Mouse (Mus musculus): ENCODE data around the gene Slc22a15. TPM values are rescaled to one million over a fixed set of nuclear protein-coding genes. Genes with fewer than 3 reads are reported as not detected.
"Not testable (repeated sequence)": the region's sequence is repeated elsewhere in the genome, so short reads cannot be mapped to it uniquely, and the experiment has no call there.

Gene Slc22a15
- total RNA-seq, 1 experiment: 0.76 TPM

DNA sequence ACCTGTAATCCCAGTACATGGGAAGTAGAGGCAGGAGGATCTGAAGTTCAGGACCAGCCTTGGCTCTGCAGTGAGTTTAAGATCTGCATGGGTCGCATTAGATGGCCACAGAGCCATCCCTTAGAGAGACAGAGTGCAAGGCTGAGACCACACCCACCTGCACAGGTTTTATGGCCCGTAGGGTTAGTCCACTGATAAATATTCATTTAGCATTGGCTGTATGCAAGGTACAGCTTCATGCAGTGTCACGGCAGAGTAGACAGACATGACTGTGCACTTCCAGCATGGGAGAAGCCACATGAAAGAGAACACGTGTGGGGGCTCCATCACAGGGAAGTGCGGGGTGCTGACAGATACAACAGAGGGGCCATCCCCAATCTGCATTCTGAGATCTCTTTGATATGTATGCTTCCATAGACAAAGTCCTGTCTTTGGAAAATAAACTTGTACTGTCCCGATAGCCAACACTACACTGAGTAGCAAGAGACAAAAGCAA, 97.0 kb downstream of the Slc22a15 start:
- in situ Hi-C loops (cut with MboI; ENCODE audit: low sequenced_read_pairs in 2 of 2, unreplicated experiment in 2 of 2): no loop called here
- DNase-seq (ENCODE audit: low read depth, low spot score): no peak
- H3K36me3 ChIP-seq (ENCODE audit: control insufficient read depth, insufficient read depth, low read length, poor library complexity, severe bottlenecking): no peaks in the 10 kb centered on the region
- no peak for TF ChIP-seq CHD2 (IDR thresholded peaks at IDR 0.05; ENCODE audit: low read depth, low read length)
- no peak for TF ChIP-seq MAFK (IDR thresholded peaks at IDR 0.05; ENCODE audit: insufficient read depth, low read depth, low read length)
- no peak for TF ChIP-seq ZNF384 (IDR thresholded peaks at IDR 0.05; ENCODE audit: low read depth, low read length)
- TF ChIP-seq HCFC1 (IDR thresholded peaks at IDR 0.05; ENCODE audit: borderline replicate concordance, insufficient read depth, low read length): no peak
- no peak for TF ChIP-seq ZC3H11A (IDR thresholded peaks at IDR 0.05; ENCODE audit: borderline replicate concordance, low read depth, low read length)
- H3K9ac ChIP-seq (ENCODE audit: insufficient read depth, low read depth, low read length, poor library complexity, severe bottlenecking): no peak overlapping the region
- H3K4me3 ChIP-seq (ENCODE audit: insufficient read depth in 1 of 2, low read depth in 1 of 2, low read length in 2 of 2, poor library complexity in 1 of 2, severe bottlenecking in 1 of 2): no peak overlapping the region
- peaks cover 4 to 11% of the 10 kb centered on the region in 2 experiments; a peak in 3 of 4 replicates for H3K4me1 ChIP-seq (ENCODE audit: control insufficient read depth in 2 of 2, insufficient read depth in 2 of 2, low read length in 2 of 2, poor library complexity in 1 of 2)
- no peaks in the 10 kb centered on the region for H3K9me3 ChIP-seq (ENCODE audit: control insufficient read depth, insufficient read depth, low read depth, low read length)
- no peak overlapping the region for H3K27ac ChIP-seq (ENCODE audit: insufficient read depth, low read depth, low read length, poor library complexity, severe bottlenecking)

DNA sequence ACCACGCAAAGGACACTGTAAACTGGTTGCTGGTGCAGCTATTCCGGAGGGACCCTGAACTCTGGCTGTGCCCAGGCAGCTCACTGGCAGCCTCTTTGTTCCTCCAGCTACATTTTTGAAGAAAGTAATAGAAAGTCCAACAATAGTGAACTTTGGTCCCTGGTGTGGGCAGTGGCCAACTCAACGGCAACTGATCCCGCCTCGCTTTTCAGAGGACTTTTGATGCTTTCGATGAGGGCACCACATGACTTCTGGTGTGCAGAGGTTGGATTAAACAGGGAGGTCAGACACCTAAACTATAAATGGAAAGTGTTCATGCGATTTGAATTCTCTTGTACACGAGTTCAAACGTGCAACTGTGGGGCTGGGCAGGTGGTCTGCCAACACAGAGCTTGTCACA, 99.9 kb downstream of the Slc22a15 start:
- H3K9ac ChIP-seq (ENCODE audit: insufficient read depth, low read depth, low read length, poor library complexity, severe bottlenecking): no peak overlapping the region
- H3K4me3 ChIP-seq (ENCODE audit: insufficient read depth in 1 of 2, low read depth in 1 of 2, low read length in 2 of 2, poor library complexity in 1 of 2, severe bottlenecking in 1 of 2): no peak overlapping the region
- in situ Hi-C loops (cut with MboI; ENCODE audit: low sequenced_read_pairs in 2 of 2, unreplicated experiment in 2 of 2): loop anchor here in 1 of 2 experiments (25.0 kb wide), 2 partner anchors 512 to 862 kb away; partner anchors contain the start of gene Ttf2
- H3K4me1 ChIP-seq (ENCODE audit: control insufficient read depth in 2 of 2, insufficient read depth in 2 of 2, low read length in 2 of 2, poor library complexity in 1 of 2): 0 out of 4 replicates have a peak, but pooled peaks cover 0 to 2% of the 10 kb centered on the region in 2 experiments
- no peak overlapping the region for H3K27ac ChIP-seq (ENCODE audit: insufficient read depth, low read depth, low read length, poor library complexity, severe bottlenecking)
- no peak for TF ChIP-seq HCFC1 (IDR thresholded peaks at IDR 0.05; ENCODE audit: borderline replicate concordance, insufficient read depth, low read length)
- TF ChIP-seq CHD2 (IDR thresholded peaks at IDR 0.05; ENCODE audit: low read depth, low read length): no peak
- no peak for TF ChIP-seq MAFK (IDR thresholded peaks at IDR 0.05; ENCODE audit: insufficient read depth, low read depth, low read length)
- TF ChIP-seq ZC3H11A (IDR thresholded peaks at IDR 0.05; ENCODE audit: borderline replicate concordance, low read depth, low read length): no peak
- TF ChIP-seq ZNF384 (IDR thresholded peaks at IDR 0.05; ENCODE audit: low read depth, low read length): no peak
- DNase-seq (ENCODE audit: low read depth, low spot score): no peak
- H3K9me3 ChIP-seq (ENCODE audit: control insufficient read depth, insufficient read depth, low read depth, low read length): no peaks in the 10 kb centered on the region
- no peaks in the 10 kb centered on the region for H3K36me3 ChIP-seq (ENCODE audit: control insufficient read depth, insufficient read depth, low read length, poor library complexity, severe bottlenecking)

DNA sequence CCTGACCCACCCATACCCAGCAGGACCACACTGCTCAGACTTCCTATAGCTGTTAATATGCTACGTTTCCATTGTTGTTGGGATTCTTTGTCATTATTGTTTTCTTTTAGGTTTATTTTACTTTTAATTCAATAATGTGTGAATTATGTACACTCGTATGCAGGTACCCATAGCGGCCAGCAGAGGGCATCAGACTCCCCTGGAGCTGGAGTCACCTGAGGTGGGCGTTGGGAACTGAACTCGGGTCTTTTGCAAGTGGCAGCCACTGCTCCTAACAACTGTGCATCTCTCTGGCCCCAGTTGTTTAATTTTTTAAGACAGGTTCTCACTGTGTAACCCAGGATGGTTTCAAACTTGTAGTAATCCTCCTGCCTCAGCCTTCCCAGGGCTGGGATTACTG, 102.2 kb downstream of the Slc22a15 start:
- Histone ChIP-seq H3K9ac (ENCODE audit: insufficient read depth, low read depth, low read length, poor library complexity, severe bottlenecking) (no peak overlapping the region), H3K9me3 (ENCODE audit: control insufficient read depth, insufficient read depth, low read depth, low read length) (no peaks in the 10 kb centered on the region), H3K27ac (ENCODE audit: insufficient read depth, low read depth, low read length, poor library complexity, severe bottlenecking) (no peak overlapping the region), H3K4me3 (ENCODE audit: insufficient read depth in 1 of 2, low read depth in 1 of 2, low read length in 2 of 2, poor library complexity in 1 of 2, severe bottlenecking in 1 of 2) (no peak overlapping the region), H3K4me1 (ENCODE audit: control insufficient read depth in 2 of 2, insufficient read depth in 2 of 2, low read length in 2 of 2, poor library complexity in 1 of 2) (no peaks in the 10 kb centered on the region), H3K36me3 (ENCODE audit: control insufficient read depth, insufficient read depth, low read length, poor library complexity, severe bottlenecking) (no peaks in the 10 kb centered on the region)
- DNase-seq (ENCODE audit: low read depth, low spot score): no peak
- in situ Hi-C loops (cut with MboI; ENCODE audit: low sequenced_read_pairs in 2 of 2, unreplicated experiment in 2 of 2): loop anchor here in 1 of 2 experiments (25.0 kb wide), 2 partner anchors 510 to 860 kb away; partner anchors contain the start of gene Ttf2
- no peak for TF ChIP-seq ZNF384 (IDR thresholded peaks at IDR 0.05; ENCODE audit: low read depth, low read length)
- TF ChIP-seq CHD2 (IDR thresholded peaks at IDR 0.05; ENCODE audit: low read depth, low read length): no peak
- TF ChIP-seq HCFC1 (IDR thresholded peaks at IDR 0.05; ENCODE audit: borderline replicate concordance, insufficient read depth, low read length): no peak
- no peak for TF ChIP-seq ZC3H11A (IDR thresholded peaks at IDR 0.05; ENCODE audit: borderline replicate concordance, low read depth, low read length)
- TF ChIP-seq MAFK (IDR thresholded peaks at IDR 0.05; ENCODE audit: insufficient read depth, low read depth, low read length): no peak

DNA sequence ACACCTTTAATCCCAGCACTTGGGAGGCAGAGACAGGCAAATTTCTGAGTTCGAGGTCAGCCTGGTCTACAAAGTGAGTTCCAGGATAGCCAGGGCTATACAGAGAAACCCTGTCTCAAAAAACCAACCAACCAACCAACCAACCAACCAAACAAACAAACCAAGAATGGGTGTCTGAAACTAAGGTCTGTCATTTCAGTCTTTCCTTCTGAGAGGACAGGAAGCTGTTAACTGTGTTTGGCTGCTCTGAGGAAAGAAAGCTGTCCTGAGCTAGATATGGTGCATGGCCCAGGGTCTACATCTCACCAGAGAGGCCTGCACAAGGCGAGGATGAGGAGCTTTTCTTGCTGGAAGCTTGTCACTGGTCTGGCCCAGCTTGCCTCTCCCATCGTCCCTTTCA, 103.5 kb downstream of the Slc22a15 start:
- not testable (repeated sequence) for H3K4me3 ChIP-seq (ENCODE audit: insufficient read depth in 1 of 2, low read depth in 1 of 2, low read length in 2 of 2, poor library complexity in 1 of 2, severe bottlenecking in 1 of 2)

DNA sequence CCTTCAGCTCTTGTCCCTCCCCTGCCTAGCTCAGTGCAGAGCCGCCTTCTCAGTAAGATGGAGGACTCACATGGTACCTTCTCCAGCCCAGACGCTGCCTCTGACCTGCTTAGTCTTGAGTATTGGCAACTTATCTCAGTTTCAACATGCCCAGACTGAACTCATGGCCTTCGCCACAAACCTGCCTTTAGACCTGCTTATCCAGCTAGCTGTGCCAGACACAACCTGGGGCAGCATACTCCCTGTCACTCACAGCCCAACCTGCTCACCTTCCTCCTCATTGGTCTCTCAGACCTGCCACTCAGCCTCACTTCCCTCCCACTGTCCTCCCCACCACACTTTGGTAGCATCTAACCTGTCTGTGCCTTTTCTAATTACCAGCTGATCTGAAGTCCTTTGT, 108.2 kb downstream of the Slc22a15 start:
- H3K4me3 ChIP-seq (ENCODE audit: insufficient read depth in 1 of 2, low read depth in 1 of 2, low read length in 2 of 2, poor library complexity in 1 of 2, severe bottlenecking in 1 of 2): no peak overlapping the region
- H3K36me3 ChIP-seq (ENCODE audit: control insufficient read depth, insufficient read depth, low read length, poor library complexity, severe bottlenecking): no peaks in the 10 kb centered on the region
- TF ChIP-seq MAFK (IDR thresholded peaks at IDR 0.05; ENCODE audit: insufficient read depth, low read depth, low read length) (no peak), ZNF384 (IDR thresholded peaks at IDR 0.05; ENCODE audit: low read depth, low read length) (no peak), ZC3H11A (IDR thresholded peaks at IDR 0.05; ENCODE audit: borderline replicate concordance, low read depth, low read length) (no peak), HCFC1 (IDR thresholded peaks at IDR 0.05; ENCODE audit: borderline replicate concordance, insufficient read depth, low read length) (no peak), CHD2 (IDR thresholded peaks at IDR 0.05; ENCODE audit: low read depth, low read length) (no peak)
- no peaks in the 10 kb centered on the region for H3K4me1 ChIP-seq (ENCODE audit: control insufficient read depth in 2 of 2, insufficient read depth in 2 of 2, low read length in 2 of 2, poor library complexity in 1 of 2)
- no peak for DNase-seq (ENCODE audit: low read depth, low spot score)
- no peak overlapping the region for H3K9ac ChIP-seq (ENCODE audit: insufficient read depth, low read depth, low read length, poor library complexity, severe bottlenecking)
- H3K27ac ChIP-seq (ENCODE audit: insufficient read depth, low read depth, low read length, poor library complexity, severe bottlenecking): no peak overlapping the region
- in situ Hi-C loops (cut with MboI; ENCODE audit: low sequenced_read_pairs in 2 of 2, unreplicated experiment in 2 of 2): loop anchor here (10.0 to 25.0 kb wide), 3 partner anchors 331 to 854 kb away; partner anchors contain the start of gene Ttf2 (in 1 of the 2)
- no peaks in the 10 kb centered on the region for H3K9me3 ChIP-seq (ENCODE audit: control insufficient read depth, insufficient read depth, low read depth, low read length)

More for the DNA sequence above, 103.5 kb downstream of the Slc22a15 start:
- H3K36me3 ChIP-seq (ENCODE audit: control insufficient read depth, insufficient read depth, low read length, poor library complexity, severe bottlenecking); H3K9me3 ChIP-seq (ENCODE audit: control insufficient read depth, insufficient read depth, low read depth, low read length); H3K27ac ChIP-seq (ENCODE audit: insufficient read depth, low read depth, low read length, poor library complexity, severe bottlenecking); H3K9ac ChIP-seq (ENCODE audit: insufficient read depth, low read depth, low read length, poor library complexity, severe bottlenecking); H3K4me1 ChIP-seq (ENCODE audit: control insufficient read depth in 2 of 2, insufficient read depth in 2 of 2, low read length in 2 of 2, poor library complexity in 1 of 2); DNase-seq (ENCODE audit: low read depth, low spot score): not testable (repeated sequence)
- in situ Hi-C loops (cut with MboI; ENCODE audit: low sequenced_read_pairs in 2 of 2, unreplicated experiment in 2 of 2): loop anchor here in 1 of 2 experiments (25.0 kb wide), 2 partner anchors 508 to 858 kb away; partner anchors contain the start of gene Ttf2
